Mouse (Mus musculus): ENCODE measurements around the gene Upk3a.

The Upk3a gene

GRCm38 (mm10) chr15:85054098-85054497 is 37.2 kb downstream of the Upk3a start:
- no peak for DNase-seq

- DNase-seq, result no peak
These were observed 38.2 kb downstream of the Upk3a start for GRCm38 (mm10) chr15:85055186-85055585.

DNA sequence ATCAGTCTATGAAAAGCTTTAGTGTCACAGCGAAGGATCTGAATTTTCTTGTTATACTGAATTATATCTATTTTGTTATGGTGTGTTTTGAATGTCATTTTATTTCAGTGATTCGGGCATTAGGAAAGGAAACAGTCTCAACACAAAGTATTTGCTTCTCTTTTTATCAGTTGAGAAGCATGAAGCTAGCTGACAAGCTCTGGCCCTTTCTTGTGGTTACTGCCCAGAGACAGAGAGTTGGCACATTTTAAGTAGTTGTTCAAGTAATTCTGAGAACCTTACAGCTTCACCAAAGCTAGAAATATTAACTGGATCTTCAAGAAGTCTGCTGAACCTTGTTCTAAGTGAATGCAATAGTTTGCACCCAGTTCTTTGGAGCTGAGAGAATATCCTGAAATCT is 46.5 kb downstream of the Upk3a start:
- DNase-seq, result no peak

GRCm38 (mm10) chr15:85070561-85070960 is 53.6 kb downstream of the Upk3a start:
- peak; percentile 65 to 76 for DNase-seq
